Mouse (Mus musculus): Measurements from ENCODE around the gene Prl2a1.
"Not testable (repeated sequence)": the region's sequence is repeated elsewhere in the genome, so short reads cannot be mapped to it uniquely, and the experiment has no call there.

Prl2a1 gene

DNA sequence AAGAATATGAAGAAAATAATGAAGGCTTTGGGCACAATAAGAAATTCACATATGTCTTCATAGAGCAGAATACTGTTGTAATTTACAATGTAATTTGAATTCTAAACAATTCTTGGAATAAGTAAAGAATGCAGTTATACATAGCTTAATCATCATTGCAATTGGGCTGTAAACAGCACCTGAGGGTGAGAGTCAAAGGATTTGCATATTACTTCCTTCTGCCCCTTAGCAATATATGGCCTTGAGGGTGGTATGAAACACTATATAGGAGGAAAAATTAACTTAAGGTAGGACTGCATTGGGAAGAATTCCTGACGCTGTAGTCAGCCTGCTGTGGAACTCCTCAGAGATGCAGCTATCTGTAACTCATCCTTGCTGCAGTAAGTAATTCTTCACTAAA is at the start of gene Prl2a1:
TSS of gene Prl2a1 (plus strand) at position 301 of the 400 bp plus-strand sequence.
- DNase-seq = no peak

DNA sequence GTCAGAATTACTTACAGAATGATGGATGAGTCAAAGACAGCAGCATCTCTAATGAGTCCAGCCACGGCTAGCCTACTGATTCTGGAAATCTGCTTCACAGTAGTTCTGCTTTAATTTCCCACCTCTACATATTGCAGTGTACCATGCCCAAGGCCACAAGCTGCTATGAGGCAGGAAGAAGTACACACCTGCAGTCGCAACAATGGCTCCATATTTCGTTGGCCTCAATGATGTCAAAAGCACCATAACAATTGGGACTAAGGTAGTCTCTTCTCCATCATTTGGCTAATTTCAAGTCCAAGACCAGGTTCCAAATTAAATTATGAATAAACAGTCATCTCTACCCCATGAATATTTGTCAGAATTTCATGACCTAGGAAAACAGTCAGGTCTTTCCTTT is 20.8 kb upstream of the Prl2a1 start, which contains the start of gene Prl7c1:
TSS of gene Prl7c1 (minus strand) at position 101 of the 400 bp plus-strand sequence.
- not testable (repeated sequence) for DNase-seq

DNA sequence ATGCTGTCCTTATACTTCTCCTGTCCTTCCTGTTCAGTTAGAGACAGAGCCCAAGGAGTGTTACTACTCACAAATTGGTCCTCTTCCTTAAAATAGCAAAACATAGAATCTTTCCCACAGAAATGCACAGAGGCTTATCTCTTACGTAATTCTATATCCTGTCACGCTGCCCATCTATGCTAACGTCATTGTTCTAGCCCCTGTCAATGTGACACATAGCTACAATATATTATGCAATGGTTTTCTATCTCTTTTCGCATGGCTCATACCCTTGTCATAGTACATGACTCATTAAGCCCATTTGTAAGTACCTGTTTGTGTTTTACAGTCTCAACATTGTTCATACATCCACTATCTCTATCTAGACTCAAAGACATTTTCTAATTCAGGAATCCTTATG is 2.2 kb upstream of the Prl2a1 start:
- no peak for DNase-seq

DNA sequence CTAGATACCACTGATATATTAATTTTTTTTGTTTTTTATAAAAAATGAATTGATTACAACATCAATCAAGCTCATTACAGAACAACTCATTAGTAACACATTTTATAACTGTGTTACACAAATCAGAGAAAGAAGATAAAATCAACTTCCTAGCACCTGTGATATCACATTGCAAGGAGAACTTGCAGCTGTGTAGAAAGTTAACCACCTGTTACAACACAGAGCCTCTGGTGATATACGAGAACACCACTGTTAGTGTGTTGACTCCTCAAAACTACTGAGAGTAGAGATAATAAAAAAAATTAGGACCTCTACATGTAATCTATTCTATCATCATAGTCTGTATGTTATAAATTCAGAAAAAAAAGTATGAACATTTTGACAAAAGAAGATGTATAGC is 1.3 kb downstream of the Prl2a1 start:
- no peak for DNase-seq

DNA sequence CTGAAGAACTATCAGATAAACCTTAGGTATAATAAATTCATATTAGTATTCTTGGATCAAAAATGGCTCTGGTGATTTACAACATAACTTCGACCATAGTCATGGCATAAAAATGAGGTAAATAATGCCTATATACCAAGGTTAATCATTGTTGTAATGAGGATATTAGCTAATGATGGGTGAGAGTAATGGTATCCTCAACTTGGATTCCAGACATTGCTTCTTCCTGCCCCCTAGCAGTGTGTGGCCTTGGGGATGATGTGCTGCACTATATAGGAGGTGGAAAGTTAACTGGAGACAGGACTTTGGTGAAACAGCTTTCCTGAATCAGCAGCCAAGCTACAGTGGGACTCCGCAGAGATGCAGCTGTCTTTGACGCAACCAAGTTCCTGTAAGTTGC is 47.6 kb downstream of the Prl2a1 start, which contains the start of gene Prl2c1:
TSS of gene Prl2c1 (plus strand) at position 301 of the 400 bp plus-strand sequence.
- no peak for DNase-seq

Data from kidney, postnatal 25 days (tissue).